Mouse (Mus musculus) kidney, adult 2 months (tissue): Measurements from ENCODE around the gene Cacna1d.

Experiments used
- CTCF ChIP-seq: fragments of 200-500 bp; conservative IDR thresholded peaks from 2 replicates; pipeline ENCODE4 v1.5.1; 2011; ENCODE audit warnings: low read depth, mild to moderate bottlenecking, control low read depth, low read length, moderate library complexity, mixed read lengths; ENCODE audit not compliant: insufficient read depth, insufficient read length
- POLR2A ChIP-seq: fragments of 200-500 bp; IDR thresholded peaks from one replicate; pipeline ENCODE4 v1.6.1; 2011; ENCODE audit warnings: low read depth, low read length, control low read depth

DNA sequence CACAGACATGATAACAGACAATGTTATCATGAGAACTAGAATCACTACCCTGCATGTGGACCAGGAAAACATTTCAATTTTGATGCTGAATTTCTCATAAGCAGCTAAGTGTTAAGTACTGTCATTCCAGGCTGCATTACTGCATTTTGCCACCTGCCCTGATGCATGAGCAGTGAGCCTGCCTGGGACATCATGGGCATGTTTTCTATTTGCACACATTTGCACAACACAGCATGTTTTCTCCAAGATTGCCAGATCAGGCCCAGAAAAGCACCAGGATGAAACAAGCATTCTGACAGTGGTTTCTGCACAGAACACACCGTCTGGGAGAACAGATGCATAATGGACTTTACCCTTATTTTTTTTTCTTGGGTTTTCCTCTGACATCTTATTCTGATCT lies 294.3 kb downstream of the Cacna1d start:
- TF ChIP-seq CTCF: no peak
- no peak for TF ChIP-seq POLR2A
